Mouse (Mus musculus) G1E-ER4 (cell line): ENCODE data around the gene Tle4. TPM values are rescaled to one million over a fixed set of nuclear protein-coding genes. Genes with fewer than 3 reads are reported as not detected.

Source experiments
- GATA1 ChIP-seq: IDR thresholded peaks from one replicate; pipeline ENCODE4 v1.8.0; 2012; ENCODE audit warnings: low read length, inconsistent platforms
- polyA plus RNA-seq: library from polyadenylated mRNA; stranded (reverse); fragments of >175 nt; gene quantifications from 2 replicates; pipeline ENCODE4 v1.2.3, GENCODE M21; 2012

Tle4 gene
- polyA plus RNA-seq, 1 experiment, result 5.2 TPM

DNA sequence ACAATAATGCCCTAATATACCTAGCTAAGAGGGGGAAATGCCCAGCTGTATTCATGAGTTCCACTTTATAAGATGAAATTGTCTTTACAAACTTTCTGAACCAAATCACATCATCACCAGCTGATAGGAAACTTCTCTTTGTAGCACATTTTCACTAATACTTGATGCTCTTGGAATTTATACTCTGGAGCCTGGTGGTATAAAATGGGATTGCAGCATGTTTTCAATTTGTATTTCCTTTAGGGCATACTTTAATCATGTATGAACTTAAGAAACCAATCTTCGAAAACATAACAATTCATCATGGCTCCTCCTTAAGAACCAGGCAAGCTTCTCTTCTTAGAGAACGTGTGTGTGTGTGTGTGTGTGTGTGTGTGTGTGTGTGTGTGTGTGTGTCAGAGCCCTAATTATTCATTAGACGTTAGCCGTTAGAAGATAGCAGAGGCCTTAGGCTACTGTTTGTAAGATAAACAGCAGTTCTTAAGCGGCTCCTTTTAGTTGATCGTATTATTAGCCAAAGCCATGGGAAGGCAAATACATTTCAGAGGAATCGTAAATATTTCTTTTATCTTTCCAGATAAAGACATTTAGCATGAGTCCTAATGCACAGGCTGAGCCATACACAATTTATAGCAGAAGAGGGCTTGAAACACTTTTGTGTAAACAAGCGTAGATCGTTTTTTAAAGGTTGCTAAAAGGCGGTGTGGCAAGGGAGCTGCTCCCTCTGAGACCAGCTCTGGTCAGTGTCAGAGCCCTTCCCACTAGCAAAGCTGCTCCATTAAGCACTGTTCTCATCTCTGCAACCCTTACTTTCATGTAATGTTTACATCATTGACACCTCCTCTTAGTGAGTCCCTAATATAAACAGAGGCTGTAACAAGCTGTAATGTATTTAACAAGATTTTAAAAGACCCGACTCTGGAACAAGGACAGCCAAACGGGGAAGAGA is 173.6 kb downstream of the Tle4 start:
- TF ChIP-seq GATA1, result no peak

GRCm38 (mm10) chr19:14421691-14422090 is 176.2 kb downstream of the Tle4 start:
- TF ChIP-seq GATA1, result no peak

GRCm38 (mm10) chr19:14419886-14420285 is 178.0 kb downstream of the Tle4 start:
- TF ChIP-seq GATA1, result peak; percentile 13

DNA sequence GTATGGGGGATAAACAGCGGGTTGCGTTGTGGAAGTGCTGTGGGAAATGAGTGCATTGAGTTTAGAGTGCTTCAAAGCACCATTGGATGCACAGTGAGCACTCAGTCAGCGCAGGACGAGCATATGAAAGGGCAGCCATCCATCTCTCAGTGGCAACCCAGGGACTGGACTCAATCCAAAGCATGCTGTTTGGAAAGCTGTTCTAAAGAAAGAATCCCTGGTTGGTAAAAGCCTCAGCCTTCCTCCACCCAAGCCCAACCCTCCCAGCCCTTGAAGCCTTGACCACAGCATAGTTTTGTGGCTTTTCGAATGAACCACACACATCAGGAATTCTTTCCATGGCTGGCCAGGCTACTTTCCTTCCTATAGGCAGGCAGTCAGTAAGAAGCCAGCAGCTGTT is 181.0 kb downstream of the Tle4 start:
- TF ChIP-seq GATA1, result no peak

DNA sequence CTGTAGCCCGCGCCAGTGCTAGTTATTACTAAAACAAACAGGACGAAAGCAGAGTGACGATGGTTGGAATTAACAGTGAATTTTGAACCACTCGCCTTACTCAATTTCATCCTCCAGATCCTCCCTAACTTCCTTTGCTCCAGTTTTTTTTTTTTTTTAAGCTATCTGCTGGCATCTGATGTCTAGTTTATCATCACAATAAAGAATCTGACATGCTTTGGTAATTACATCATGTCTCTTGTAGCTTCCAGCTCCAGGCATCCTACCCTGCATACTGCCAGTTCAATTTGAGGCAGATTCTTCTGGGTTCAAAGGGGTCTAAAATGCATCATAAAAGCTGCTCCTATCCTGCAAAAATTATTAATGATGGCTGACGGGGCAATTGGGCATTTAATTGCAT is 181.9 kb downstream of the Tle4 start:
- TF ChIP-seq GATA1, result no peak

DNA sequence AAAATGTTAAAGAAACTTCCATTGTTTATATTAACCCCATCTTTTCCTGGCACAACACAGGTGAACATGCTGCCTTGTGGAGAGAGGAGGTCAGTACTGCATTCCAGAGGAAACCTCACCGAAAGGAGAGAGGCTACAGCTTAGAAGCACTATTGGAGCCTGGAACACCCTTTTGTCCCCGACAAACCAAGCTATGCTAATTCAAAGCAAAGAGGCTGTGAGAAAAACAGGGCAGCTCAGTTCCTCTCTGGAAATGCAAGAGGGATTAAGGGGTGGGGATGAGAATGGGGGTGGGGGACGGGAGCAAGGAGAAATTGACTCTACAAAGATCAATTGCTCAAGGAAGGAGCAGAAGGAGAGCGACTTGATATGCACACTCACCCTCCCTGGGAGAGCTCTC is 182.9 kb downstream of the Tle4 start:
- TF ChIP-seq GATA1, result no peak

- TF ChIP-seq GATA1, result no peak
These were observed 191.2 kb downstream of the Tle4 start for GRCm38 (mm10) chr19:14406603-14407002.
